Mouse (Mus musculus) thymus, postnatal 14 days (tissue): ENCODE results near the gene Man2a1.

ENCODE experiments used
- DNase-seq: peaks from one replicate; pipeline ENCODE4 v3.0.0; 2021

Gene Man2a1

DNA sequence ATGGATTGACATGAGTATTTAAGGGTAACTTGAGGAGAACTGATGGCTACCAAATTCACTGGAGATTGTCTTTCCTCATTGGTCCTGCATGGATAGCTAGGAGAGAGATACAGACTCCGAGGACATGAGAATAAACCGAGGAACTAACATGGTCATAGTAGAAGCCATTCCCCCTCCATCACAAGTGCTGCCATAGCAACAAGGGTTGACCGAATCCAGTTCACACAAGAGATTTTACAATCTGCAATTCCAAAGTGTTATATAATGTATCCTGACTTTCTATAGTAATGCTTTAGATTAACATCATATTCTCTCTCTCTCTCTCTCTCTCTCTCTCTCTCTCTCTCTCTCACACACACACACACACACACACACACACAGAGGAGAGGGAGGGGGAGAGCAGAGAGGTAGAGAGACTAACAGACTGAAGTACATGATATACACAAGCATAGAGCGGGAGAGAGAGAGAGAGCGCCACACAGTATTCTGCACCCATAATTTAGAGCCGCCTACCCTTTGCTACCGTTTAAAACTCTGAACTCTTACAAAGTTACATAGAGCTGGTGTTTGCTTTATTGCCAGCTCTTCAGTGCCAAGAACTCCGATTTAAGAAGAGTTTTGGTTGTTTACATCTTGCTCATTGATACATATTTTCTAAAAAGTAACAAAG lies 37.5 kb downstream of the Man2a1 start:
- DNase-seq: no peak

DNA sequence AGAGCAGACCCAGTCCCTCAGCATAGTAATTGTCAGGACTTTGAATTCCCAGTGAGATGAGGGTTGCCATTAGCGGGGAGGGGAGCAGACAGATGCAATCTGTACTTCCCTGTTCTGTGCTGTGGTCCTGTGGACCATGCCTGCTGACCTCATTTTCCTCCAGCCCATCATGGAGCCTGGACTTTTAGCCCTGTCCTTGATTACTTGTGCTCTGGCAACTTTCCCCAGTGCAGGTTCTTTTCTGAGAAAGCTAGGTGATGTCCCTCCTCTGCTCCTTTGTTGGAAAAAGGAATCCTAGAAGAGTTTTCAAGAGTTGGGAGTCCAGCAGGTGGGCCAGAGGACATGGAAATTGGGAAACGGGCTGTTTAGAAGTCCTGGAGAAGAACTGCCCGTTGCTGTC lies 40.8 kb downstream of the Man2a1 start:
- no peak for DNase-seq

DNA sequence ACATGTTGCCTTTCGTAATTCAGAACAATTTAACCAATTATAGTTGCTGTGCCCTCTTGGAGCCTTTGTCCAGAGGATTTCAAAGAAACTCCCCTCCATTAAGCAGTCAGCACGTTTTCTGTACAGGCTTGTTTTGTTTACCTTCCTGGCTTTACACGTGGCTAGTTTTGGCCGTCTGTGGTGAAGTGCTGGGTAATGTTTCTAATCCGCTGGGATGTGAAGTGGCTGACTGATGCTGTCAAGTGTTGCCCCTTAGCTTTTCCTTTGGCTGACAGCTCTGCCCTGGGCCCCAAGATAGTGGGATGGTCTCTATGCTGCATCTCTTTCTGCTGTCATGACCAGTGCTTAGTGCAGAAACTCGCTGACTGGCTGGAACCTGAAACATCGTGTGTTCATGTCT lies 43.1 kb downstream of the Man2a1 start:
- no peak for DNase-seq

DNA sequence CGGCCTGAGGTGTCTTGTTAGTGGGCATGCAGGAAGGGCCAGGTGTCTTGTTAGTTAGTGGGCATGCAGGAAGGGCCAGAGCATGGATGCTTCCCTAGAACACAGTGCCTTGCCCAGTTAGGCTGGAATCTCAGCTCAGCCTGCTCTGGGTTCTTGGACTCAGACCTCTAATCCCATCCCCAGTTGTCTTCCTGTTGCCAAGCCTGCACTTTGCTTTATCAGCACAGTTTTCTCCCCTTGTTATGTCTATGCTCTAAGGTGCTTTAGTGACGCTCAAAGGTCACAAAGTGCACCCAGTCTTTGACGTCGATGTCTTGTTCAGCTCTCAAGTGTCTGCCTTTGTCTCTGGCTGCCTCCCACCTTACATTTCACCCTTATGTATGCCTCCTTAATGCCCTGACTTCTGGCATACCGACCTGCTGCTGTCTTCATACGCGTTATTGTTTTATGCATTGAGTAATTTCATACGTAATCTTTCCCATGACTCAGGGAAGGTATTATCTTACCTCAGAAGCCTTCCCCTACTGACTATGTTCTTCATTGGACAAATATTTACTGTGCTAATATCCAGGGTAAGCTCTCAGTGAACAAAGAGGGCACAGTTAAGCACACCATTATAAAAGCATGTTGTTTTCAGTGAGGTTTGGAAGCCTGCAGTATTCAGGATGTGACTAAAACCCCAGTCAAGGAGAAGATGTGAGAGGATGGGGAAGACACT lies 44.5 kb downstream of the Man2a1 start:
- no peak for DNase-seq

DNA sequence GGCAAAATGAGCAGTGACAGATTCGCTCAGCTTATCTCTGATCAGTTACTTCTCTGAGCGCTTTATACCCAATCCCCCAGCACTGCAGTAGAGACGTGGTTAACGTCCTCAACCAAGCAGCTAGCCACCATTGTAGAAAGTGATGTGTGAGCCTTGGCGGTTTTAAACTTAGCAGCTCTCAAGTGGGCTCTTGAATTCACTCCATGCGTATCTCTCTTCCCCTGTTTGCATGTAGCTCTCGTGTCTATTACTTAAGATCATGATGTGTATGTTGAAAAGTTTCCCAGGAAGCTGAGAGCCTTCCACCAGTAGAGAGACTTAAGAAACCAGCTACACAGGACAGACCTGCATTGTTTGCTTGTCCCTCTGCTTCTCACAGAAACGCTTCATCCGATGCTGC lies 46.9 kb downstream of the Man2a1 start:
- no peak for DNase-seq

DNA sequence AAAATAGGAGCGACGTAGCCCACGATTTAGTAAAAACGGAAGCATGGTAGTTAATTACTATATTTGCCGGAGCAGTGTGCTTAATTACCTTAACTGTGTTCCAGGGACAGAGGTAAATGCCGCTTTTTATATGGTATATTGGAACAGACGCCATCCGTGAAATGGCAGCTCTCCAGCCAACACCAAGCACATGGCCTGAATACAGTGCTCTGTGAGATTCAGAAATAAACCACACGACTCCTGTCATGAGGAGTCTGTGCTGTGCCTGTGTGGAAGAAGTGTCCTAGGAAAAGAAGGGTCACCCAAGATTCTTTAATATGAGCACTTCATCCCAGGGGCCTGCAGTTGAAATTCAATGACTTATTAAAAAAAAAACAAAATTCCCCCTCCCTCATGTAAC lies 50.2 kb downstream of the Man2a1 start:
- DNase-seq: no peak

DNA sequence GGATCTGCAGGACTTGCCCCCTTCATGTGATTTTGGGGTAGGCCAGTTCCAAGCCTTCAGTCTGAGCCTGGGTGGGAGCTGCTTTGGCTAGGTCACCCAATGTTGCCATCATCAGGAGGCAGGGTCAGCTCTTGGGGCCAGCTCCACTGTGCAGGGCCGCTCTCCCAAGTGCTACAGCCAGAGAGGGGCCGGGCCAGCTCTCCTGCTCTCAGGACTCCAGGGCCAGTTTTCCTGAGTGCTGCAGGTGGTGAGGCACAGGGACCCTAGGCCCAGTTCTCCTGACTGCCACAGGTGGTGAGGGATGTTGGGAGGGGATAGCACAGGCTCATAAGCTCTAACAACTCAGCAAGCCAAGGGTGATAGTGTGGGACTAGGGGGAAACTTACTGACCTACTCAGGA lies 53.1 kb downstream of the Man2a1 start:
- DNase-seq: no peak

DNA sequence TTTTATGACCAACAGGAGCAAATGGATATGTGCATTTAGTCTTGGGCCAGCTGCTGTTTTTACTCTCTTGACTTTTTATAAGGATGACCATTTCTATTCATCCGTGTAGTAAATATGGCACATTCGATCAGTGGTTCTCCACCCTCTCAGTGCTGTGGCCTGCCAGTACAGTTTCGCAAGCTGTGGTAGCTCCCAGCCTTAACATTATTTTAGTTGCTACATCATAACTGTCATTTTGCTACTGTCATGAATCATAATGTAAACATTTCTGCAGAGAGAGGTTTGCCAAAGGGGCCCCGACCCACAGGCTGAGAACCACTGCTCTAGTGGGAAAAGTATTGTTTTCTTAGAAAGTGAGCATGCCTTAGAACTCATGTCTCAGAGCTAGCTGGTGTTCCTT lies 59.1 kb downstream of the Man2a1 start:
- DNase-seq: no peak

DNA sequence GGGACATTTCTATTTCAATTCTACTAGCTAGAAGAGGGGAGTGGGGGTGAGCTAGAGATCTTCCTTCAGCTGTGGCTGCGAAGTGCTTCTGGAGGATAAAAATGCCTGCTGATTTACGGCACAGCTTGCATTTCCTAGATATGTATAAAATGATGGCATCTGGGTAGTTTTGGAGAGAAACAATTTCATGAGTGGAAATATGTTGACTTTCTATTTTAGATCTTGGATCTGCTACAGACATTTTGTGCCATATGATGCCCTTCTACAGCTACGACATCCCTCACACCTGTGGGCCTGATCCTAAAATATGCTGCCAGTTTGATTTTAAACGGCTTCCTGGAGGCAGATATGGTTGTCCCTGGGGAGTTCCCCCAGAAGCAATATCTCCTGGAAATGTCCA lies 66.0 kb downstream of the Man2a1 start:
- DNase-seq: no peak

DNA sequence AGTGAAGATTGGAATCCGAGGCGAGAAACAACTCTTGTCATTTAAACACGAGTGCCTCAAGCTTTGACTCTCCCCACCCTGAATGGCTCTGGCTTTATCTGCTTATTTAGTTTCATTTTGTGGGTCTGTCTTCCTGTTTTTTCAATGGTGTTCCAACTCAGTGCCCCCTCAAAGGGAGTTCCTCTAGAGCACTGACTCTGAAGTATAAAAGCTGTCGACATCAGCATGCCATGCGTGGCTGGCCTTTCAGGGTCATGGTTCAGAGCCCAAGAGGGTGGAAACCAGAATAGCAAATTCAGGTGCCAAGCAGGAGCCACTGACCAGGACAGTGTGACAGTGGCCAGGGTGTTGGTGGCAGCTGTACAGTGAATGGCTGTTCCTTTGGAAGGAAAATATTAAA lies 68.0 kb downstream of the Man2a1 start:
- no peak for DNase-seq

DNA sequence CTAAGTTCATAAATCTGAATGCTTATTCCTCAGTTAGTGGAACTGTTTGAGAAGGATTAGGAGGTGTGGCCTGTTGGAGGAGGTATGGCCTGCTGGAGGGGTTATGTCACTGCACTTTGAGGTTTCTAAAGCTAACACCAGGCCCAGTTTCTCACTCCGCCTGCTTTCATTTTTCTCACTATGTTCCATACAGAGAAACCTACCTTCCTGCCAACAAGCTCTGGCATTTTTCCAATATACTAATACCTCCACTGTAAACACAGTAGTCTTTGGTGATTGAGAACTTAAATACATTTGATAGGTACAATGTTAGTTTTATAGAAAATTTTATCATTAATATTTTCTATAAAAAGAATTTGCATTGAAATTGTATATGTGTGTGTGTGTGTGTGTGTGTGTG lies 73.9 kb downstream of the Man2a1 start:
- DNase-seq: no peak

DNA sequence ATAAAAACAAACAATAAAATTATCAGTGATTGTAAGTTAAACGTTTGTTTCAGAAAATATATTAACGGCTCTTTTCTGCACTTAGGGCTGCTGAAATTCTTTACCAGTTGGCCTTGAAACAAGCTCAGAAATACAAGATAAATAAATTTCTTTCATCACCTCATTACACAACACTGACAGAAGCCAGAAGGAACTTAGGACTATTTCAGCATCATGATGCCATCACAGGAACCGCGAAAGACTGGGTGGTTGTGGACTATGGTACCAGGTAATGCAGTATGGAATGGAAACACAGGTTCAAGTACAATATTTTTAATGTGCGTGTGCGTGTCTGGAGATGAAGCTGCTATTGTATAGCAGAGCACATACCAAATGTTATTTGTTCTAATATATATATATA lies 74.4 kb downstream of the Man2a1 start:
- no peak for DNase-seq

DNA sequence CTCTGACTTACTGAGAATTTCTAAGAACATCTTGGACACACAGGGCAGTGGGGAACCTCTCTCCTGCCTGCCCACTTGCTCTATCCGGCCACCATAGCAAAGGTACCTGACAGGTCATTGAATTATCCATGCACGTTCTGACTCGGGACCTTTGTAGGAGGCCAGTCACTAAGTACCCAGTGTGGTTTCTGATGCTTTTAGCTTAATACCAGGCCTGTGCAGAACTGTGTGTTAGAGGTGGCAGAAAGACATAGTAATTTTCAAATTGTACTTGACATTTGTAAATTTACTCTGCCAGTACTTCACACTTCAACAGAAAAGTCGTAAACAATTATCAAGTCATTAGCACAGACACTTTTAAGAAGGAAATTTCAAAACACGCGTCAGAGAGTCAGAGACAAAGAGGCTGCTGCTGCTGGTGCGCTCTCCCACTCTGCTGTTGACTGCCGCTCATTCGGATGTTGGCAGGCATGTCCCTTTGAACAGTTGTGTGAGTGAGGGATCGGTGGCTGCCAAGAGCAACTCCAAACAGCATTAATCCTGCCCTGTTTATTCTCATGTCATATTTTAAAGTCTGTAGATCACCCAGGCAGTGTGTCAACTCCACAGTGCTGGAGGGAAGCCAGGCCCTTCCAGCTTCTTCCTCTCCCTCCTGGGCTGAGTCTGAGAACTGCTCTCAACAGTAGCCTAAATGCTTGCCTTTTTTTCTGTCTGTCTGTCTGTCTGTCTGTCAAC lies 76.4 kb downstream of the Man2a1 start:
- DNase-seq: no peak

DNA sequence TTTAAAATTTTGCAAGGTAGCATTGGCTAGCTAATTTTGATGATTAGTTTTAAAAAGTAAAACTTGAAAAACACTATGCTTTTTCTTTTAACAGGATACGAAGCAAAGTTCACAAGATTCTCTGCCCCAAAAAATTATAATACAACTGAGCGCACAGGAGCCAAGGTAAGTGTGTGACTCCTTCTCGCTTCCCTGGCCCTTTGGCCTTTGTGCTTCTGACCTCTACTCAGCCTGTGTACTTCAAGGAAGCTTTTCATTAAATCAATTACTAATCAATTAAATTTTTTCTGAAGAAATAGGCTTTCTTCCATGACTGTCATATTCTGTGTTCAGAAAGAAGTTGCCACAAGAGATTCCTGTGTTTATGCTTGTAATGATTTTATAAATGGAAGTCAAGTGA lies 80.9 kb downstream of the Man2a1 start:
- DNase-seq: no peak

DNA sequence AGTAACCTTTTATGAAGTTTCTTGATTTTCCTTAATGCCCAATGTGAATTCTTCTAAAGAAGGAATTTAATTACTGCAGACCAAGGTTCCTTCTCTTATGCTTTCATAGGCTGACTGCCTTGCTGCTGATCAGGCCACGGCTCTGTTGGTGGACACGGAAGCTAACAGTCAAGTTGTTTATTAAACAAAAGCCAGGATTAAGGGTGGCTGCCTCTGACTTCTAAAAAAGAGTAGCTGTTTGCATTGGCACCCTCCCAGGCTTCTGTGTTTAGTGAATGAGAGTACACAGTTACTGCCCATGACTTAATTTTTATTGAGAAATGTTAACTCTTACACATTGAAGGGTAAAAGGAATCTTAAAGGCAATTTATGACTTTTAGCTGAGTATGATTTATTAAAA lies 81.4 kb downstream of the Man2a1 start:
- no peak for DNase-seq

DNA sequence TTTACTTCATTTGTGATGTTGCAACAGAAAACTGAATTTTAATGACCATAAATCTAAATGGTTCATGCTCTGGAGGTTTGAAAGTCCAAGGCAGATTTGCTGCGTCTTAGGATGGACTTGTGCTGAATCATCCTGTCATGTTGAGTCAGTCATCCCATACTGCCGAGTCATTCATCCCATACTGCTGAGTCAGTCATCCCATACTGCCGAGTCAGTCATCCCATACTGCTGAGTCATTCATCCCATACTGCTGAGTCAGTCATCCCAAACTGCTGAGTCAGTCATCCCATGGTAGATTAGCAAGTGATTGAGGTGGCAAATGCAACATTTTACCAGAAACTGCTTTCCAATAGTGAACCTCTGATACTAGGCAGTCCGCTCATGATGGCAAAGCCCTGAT lies 83.6 kb downstream of the Man2a1 start:
- DNase-seq: no peak

DNA sequence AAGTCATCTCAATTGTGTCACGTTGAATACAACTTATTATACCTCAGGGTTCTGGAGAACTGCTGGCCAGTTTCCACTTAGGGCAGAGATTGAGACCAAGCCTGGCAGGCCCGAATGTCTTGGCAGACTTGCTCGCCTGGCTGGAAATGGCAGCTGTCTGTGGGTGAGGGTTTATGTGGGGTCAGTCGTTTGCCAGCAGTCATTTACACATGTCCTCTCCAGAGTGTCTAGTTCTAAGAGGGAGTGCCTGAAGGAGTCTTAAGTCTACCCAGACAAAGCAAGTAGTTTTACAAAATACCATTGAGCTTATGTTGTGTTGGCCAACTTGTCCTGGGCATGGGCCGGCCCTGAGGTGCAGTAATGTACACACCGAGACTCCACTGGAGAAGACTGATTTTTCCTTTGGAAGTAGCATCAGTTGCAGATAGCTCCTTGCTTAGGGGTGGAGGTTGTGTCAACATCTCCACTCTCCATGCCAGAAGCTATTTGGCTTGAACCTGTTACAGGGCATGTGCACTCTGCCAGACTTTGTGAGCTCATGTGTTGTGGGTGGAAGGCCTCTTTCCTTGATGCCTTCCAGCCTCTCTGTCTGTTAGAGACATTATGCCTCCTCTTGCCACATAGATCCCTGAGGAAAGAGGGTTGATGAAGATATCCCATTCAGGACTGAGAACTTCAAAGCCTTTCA lies 84.8 kb downstream of the Man2a1 start:
- no peak for DNase-seq

DNA sequence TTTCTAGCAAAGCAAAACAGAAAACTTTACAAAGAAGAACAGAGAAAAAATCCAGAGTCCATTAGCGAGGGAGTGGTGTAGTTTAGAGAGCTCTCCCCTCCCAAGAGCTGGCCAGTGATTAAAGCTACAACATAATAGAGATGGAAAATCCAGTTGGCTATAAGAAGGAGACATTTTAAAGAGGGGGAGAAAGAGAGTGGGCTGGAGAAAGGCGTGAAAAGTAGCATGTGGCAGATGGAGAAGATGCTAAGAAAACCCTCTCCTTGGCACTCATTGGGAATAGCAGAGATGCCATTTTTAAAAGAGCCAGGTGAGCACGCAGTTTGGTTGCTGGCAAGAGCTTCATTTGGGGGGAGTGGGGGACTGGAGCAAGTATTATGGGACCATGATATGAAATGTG lies 89.1 kb downstream of the Man2a1 start:
- DNase-seq: no peak

DNA sequence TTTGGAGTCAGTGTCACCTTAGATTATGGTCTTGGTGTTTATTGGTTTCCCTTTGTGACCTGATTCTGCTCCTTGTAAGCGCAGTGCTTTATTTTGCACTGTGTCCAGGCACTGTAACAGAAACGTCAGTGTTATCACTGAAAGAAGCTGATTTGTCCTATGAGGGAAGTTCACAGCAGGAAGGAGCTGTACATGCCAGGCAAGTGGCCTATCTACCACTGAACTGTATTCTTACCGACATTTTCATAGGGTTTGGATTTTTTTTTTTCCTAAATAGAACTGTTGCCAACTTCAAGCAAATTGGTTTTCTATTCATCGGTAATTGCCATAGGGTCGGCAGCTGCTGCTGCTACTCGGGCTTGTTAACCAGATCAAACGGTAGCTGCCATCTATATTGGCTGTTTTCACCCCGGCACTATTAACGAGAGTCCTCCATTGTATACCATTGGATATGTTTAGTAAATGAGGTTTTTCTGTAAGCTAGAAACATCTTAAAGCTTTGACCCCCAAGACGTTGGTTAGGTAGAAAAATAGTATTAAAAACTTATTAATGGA lies 96.8 kb downstream of the Man2a1 start:
- no peak for DNase-seq

DNA sequence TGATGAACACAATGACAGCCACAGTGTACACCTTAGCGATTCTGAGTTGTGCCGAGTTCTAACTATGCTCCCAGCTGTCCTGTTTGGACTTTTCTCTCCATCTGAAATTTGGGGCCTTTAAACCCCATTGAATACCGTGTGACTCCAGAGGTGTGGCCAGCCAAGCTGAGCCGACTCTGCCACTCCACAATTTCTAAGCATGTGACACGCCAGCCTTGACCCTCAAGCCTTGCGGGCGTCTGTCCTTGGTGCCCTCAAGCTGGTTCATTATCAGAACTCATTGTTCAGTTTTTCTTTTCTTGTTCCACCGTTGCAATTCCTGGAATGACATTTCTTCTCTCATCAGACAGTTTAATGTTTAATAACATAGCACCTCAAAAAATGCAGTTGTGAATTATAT lies 98.0 kb downstream of the Man2a1 start:
- no peak for DNase-seq

DNA sequence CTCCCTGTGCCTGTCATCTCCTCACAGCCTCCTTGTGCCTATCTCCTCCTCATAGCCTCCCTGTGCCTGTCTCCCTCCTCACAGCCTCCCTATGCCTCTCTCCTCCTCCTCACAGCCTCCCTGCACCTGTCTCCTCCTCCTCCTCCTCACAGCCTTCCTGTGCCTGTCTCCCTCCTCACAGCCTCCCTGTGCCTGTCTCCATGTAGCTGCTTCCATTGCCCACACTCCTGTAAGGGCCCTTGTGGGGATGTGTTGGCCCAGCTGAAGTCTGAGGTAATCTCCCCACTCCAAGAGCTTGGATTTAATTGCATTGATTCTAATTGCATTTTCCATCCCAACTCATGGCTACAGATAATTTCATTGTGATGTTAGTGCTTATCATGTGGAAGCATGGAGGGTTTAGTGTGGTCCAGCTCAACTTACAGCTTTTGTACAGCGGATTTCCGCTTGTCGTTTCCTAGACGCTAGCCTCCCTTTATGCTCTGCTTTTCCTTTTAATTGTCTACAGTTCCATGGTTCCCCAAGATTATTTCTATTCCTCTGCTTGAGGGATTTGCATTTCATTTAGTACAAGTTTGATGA lies 103.2 kb downstream of the Man2a1 start:
- DNase-seq: no peak

DNA sequence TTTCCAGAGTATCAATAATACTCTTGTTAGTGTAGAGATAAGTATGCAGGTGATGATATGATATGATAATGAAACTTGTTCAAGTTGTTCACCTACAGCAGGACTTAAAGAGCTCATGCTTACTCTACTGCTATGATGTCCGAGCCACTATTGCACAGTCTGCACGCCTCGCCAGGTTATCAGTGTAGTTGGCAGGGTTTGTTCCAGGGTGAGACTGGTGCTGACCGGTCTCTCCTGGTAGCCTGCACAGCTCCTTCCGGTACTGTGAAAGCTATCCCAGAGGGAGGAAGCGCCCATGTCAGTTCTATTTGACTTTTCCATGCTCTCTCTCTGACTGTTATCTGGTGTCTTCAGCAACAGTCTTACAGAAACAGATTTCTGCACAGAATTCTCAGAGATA lies 107.0 kb downstream of the Man2a1 start:
- DNase-seq: no peak

DNA sequence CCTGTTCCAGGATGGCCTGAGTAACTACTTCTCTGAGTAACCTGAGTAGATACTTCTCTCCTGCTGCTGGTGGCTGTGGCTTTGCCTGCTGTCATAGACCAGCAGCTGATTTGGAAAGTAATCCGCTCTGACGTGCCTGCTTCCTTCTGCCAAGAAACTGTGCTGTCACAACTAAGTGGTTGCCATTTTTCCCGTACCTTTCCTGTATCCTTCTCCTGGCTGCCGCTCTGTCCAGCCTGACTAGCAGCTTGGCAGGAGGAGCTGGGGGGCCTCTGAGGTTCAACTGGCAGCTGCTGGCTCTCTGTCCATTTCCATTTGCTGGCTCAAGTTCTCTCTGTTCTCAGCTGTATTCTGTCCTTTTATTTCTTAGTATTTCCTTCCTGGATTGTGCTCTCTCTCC lies 115.8 kb downstream of the Man2a1 start:
- no peak for DNase-seq
